Mouse (Mus musculus) telencephalon, adult 2 months (tissue): Measurements from ENCODE around the gene Gls.

Experiments
- DNase-seq: peaks from one replicate; pipeline ENCODE4 v3.0.0-alpha.2; 2011; ENCODE audit warnings: low read depth, low spot score

Gls gene

GRCm38 (mm10) chr1:52248899-52249556 lies 16.0 kb upstream of the Gls start:
- no peak for DNase-seq

- DNase-seq = no peak
These were observed 9.2 kb upstream of the Gls start for GRCm38 (mm10) chr1:52242270-52242669.

- no peak for DNase-seq
These were observed 279 bp downstream of the Gls start for GRCm38 (mm10) chr1:52232766-52233140.

- peak; percentile 23 for DNase-seq
These were observed 880 bp downstream of the Gls start for GRCm38 (mm10) chr1:52231939-52232765.

GRCm38 (mm10) chr1:52230404-52230803 lies 2.6 kb downstream of the Gls start:
- DNase-seq = no peak

- DNase-seq = no peak
These were observed 4.9 kb downstream of the Gls start for GRCm38 (mm10) chr1:52228178-52228577.

GRCm38 (mm10) chr1:52226416-52226815 lies 6.6 kb downstream of the Gls start:
- DNase-seq = no peak

- no peak for DNase-seq
These were observed 16.3 kb downstream of the Gls start for GRCm38 (mm10) chr1:52216766-52217165.

- DNase-seq = peak; percentile 48
These were observed 50.0 kb downstream of the Gls start for GRCm38 (mm10) chr1:52182992-52183391.

GRCm38 (mm10) chr1:52181994-52182393 lies 51.0 kb downstream of the Gls start:
- DNase-seq = no peak

- no peak for DNase-seq
These were observed 53.0 kb downstream of the Gls start for GRCm38 (mm10) chr1:52179939-52180568.

- no peak for DNase-seq
These were observed 56.0 kb downstream of the Gls start for GRCm38 (mm10) chr1:52176999-52177398.

GRCm38 (mm10) chr1:52175983-52176382 lies 57.0 kb downstream of the Gls start:
- DNase-seq = no peak

GRCm38 (mm10) chr1:52175321-52175720 lies 57.7 kb downstream of the Gls start:
- DNase-seq = no peak

GRCm38 (mm10) chr1:52171271-52171670 lies 61.8 kb downstream of the Gls start:
- no peak for DNase-seq

GRCm38 (mm10) chr1:52170747-52171146 lies 62.3 kb downstream of the Gls start:
- DNase-seq = no peak

- no peak for DNase-seq
These were observed 63.0 kb downstream of the Gls start for GRCm38 (mm10) chr1:52170057-52170456.

GRCm38 (mm10) chr1:52166652-52167220 lies 66.3 kb downstream of the Gls start:
- DNase-seq = no peak

GRCm38 (mm10) chr1:52163707-52164457 lies 69.2 kb downstream of the Gls start:
- no peak for DNase-seq

- no peak for DNase-seq
These were observed 71.9 kb downstream of the Gls start for GRCm38 (mm10) chr1:52161151-52161550.
